Mouse (Mus musculus) hindbrain, embryonic 12.5 days (tissue): ENCODE data around the gene Etl4. TPM values are rescaled to one million over a fixed set of nuclear protein-coding genes. Genes with fewer than 3 reads are reported as not detected.

Experiments used
- ATAC-seq: fragments of 200-750 bp; cut with Nextera tagmentation; 2 replicates; pipeline ENCODE4 v1.8.0; 2017; ENCODE audit warnings: moderate TSS enrichment; ENCODE audit not compliant: low FRiP score
- H3K27ac ChIP-seq: fragments of 300-500 bp; sonication (generic); 2 replicates; pipeline ENCODE4 v1.5.1; 2016; ENCODE audit warnings: mild to moderate bottlenecking
- H3K27me3 ChIP-seq: fragments of 300-500 bp; sonication (generic); 2 replicates; pipeline ENCODE4 v1.6.1; 2016; ENCODE audit warnings: mild to moderate bottlenecking
- H3K36me3 ChIP-seq: fragments of 300-500 bp; sonication (generic); 2 replicates; pipeline ENCODE4 v1.6.1; 2016; ENCODE audit warnings: mild to moderate bottlenecking
- H3K4me1 ChIP-seq: fragments of 300-500 bp; sonication (generic); 2 replicates; pipeline ENCODE4 v1.6.1; 2016
- H3K4me2 ChIP-seq: fragments of 300-500 bp; sonication (generic); replicated peaks from 2 replicates; pipeline ENCODE4 v1.6.1; 2016; ENCODE audit warnings: mild to moderate bottlenecking
- H3K4me3 ChIP-seq: fragments of 300-500 bp; sonication (generic); 2 replicates; pipeline ENCODE4 v1.5.1; 2016; ENCODE audit warnings: mild to moderate bottlenecking
- H3K9ac ChIP-seq: fragments of 300-500 bp; sonication (generic); 2 replicates; pipeline ENCODE4 v1.6.1; 2016; ENCODE audit warnings: mild to moderate bottlenecking, moderate library complexity
- H3K9me3 ChIP-seq: fragments of 300-500 bp; sonication (generic); replicated peaks from 2 replicates; pipeline ENCODE4 v1.6.1; 2016; ENCODE audit warnings: mild to moderate bottlenecking
- WGBS: fragments of 180-500 bp; shearing (Covaris S2); methylation state at CpG from one replicate; pipeline ENCODE4 v1.1.7; 2016; 5-methylcytosine and 5-hydroxymethylcytosine counted together
- polyA plus RNA-seq: library from polyadenylated mRNA; unstranded; fragments of >200 nt; fragmentation: Nextera tagmentation; extraction: Ambion mirVana; gene quantifications from 2 replicates; pipeline ENCODE4 v1.2.1, GENCODE M21; 2016

Gene Etl4
- polyA plus RNA-seq, 1 experiment from 2014 or later: 18.7 TPM

DNA sequence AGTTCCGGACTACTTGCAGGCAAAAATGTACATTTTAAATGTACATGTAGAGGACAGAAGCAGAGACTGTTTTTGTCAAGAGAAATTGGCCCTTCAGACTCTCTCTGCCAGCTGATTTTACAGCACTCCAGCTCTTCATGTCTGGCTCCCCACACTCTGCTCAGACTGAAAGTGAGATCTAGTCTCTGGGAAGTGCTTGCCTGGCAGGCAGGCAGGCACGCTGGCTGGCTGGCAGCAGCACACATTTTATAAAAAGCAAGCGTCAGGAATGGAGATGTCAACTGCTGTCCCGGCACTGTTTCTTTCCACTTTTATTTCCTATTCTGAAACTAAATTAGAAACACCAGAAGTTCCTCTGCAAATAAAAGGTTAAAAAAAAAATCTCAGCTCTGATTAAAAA, 339.8 kb downstream of the Etl4 start:
- Histone ChIP-seq H3K27me3 (no peaks in the 10 kb centered on the region), H3K27ac (no peak overlapping the region), H3K4me2 (no peak overlapping the region), H3K9me3 (no peaks in the 10 kb centered on the region), H3K36me3 (no peaks in the 10 kb centered on the region), H3K4me1 (peaks cover 3% of the 10 kb centered on the region; the same call in 1 of the 2 replicates), H3K9ac (no peak overlapping the region), H3K4me3 (no peak overlapping the region)
- ATAC-seq: no peak
- WGBS: 62% methylated on average over 4 of the region's 4 CpGs

DNA sequence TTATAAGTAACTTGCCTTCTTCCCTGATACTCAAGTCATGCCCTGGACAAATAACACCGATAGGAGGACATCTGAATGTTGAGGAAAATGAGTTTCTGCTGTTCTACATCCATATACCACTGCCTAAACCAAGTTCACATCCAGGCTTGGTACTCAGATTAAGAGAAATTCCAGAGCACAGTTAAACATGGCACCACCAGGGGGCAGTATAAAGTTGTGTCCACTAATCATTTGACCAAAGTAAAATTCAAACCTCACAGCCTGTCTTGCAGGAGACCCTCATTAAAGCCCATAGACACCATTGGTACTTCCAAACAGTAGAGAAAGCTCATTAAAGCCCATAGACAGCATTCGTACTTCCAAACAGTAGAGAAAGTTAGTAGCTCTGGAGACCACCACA, 366.5 kb downstream of the Etl4 start:
- H3K4me2 ChIP-seq: no peak overlapping the region
- no peaks in the 10 kb centered on the region for H3K36me3 ChIP-seq
- H3K4me1 ChIP-seq: no peaks in the 10 kb centered on the region
- 65% methylated on average over 2 of the region's 2 CpGs for WGBS
- H3K9me3 ChIP-seq: no peaks in the 10 kb centered on the region
- H3K27me3 ChIP-seq: no peaks in the 10 kb centered on the region
- no peak overlapping the region for H3K27ac ChIP-seq
- H3K9ac ChIP-seq: no peak overlapping the region
- ATAC-seq: no peak
- no peak overlapping the region for H3K4me3 ChIP-seq

DNA sequence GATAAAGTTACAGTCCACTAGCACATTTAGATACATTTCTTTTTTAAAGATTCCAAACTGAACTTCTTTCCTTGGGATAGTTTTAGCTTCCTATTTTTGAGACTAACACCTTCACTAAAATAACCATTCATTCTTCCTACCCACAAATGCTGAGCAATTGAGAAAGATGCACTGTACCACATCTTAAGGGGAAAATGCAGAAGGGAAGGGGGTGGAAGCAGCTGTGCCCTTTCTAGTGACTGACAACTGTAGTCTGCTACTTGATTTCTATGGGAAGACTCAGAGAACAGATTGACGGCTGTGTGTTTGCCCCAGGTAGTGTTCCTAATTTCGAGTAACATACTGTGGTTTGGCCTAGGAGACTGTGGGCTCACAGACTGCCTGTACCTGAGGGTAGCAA, 372.3 kb downstream of the Etl4 start:
- Histone ChIP-seq H3K36me3 (no peaks in the 10 kb centered on the region), H3K4me1 (no peaks in the 10 kb centered on the region), H3K9ac (no peak overlapping the region), H3K27ac (no peak overlapping the region), H3K27me3 (no peaks in the 10 kb centered on the region), H3K4me2 (no peak overlapping the region), H3K9me3 (no peaks in the 10 kb centered on the region), H3K4me3 (no peak overlapping the region)
- 86% methylated on average over 2 of the region's 2 CpGs for WGBS
- no peak for ATAC-seq

DNA sequence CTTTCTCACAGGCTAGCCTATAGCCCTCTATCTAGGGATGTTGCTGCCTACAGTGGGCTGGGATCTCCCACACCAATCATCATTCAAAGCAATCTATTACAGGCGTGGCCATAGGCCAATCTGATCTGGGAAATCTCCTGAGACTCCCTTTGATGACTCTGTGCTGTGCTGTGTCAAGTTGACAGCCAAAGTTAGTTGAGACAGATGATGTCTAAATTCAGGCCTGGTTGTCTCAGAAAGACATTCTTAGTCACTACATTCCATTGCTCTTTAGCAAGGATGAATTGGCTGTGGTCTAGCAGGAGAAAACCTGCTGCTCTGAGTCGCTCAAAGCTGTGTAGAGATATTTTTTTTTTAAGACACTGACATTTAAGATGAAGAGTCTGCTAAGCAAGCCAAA, 374.8 kb downstream of the Etl4 start:
- H3K9me3 ChIP-seq: no peaks in the 10 kb centered on the region
- H3K4me2 ChIP-seq: no peak overlapping the region
- 77% methylated on average over 2 of the region's 2 CpGs for WGBS
- no peaks in the 10 kb centered on the region for H3K36me3 ChIP-seq
- H3K4me3 ChIP-seq: no peak overlapping the region
- no peaks in the 10 kb centered on the region for H3K27me3 ChIP-seq
- ATAC-seq: no peak
- H3K27ac ChIP-seq: no peak overlapping the region
- no peak overlapping the region for H3K9ac ChIP-seq
- no peaks in the 10 kb centered on the region for H3K4me1 ChIP-seq

DNA sequence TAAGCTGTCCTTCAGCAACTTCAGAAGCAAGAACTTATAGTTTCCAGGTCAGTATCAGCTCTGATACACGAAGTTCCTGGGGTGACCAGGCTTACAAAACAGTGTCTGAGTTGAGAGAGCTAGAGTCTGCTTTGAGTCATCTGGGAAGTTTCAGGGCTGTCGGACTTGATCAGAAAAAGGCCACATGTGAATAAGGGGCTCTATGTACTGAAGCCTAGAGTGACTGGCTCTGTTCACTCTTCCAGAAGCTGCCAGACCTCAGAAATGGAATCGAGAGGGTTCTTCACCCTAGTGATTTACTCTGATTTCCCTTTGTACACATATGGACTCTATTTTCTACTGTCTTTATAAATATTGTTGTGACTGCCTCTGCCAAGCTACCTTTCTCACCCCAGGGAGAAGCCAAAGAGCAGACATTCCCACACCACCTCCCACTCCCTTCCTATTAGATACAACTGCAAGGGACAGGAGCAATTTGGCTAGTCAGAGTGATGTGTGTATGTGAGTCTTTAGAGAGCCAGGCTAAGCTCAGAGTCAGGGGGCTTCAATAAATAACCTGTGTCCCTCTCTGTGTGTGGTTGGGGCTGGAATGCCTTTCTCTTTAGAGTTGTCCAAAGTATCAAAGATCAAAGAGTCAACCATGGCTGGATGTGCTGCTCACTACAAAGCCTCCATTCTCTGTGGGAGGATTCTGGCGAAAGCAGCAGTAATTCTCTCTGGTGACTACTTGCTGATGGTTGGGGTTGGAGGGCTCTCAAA, 381.6 kb downstream of the Etl4 start:
- Histone ChIP-seq H3K27ac (no peak overlapping the region; the same call in 1 of the 2 replicates), H3K27me3 (no peaks in the 10 kb centered on the region), H3K4me3 (no peak overlapping the region), H3K4me1 (no peaks in the 10 kb centered on the region), H3K9ac (no peak overlapping the region), H3K9me3 (no peaks in the 10 kb centered on the region), H3K4me2 (no peak overlapping the region), H3K36me3 (no peaks in the 10 kb centered on the region)
- no peak for ATAC-seq
- 46% methylated on average over 4 of the region's 4 CpGs for WGBS

DNA sequence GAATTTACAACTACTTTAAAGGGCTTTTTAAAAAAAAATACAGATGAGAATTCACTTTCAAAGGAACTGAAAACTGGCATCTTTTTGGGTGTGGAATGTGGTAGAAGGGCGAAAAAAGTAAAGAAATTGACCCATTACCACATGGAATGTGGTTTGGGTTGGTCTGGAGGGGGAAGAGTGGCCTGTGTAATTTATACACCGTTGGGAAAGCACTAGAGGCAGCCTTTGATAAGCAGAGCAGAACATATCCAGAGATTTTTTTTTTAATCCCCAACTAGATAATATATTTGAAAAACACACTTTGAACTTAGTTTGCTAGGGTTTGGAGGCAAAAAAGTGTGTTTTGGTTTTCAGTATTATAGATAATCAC, 382.1 kb downstream of the Etl4 start:
- no peak overlapping the region for H3K9ac ChIP-seq

DNA sequence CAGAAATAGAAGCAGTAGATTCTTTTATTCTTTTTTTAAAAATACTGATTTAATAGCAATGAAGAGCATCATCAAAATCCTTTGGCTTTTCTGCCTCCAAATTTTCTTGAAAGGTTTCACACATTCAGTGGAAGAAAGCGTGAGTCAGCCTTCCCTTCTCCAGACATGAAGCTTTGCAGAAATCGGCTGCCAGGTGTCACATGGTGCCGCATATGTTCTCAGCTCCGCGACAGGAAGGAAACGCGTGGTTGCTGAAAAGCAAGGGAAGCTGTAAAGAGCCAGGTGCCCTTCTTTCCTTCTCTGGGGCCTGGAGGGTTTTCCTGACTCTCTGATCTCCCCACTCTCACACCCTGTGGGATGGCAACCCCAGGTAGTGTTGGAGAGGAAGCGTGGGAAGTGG, 383.8 kb downstream of the Etl4 start:
- H3K4me1 ChIP-seq: no peaks in the 10 kb centered on the region
- H3K9me3 ChIP-seq: no peaks in the 10 kb centered on the region
- no peak for ATAC-seq
- H3K4me3 ChIP-seq: no peak overlapping the region
- H3K9ac ChIP-seq: no peak overlapping the region
- no peaks in the 10 kb centered on the region for H3K27me3 ChIP-seq
- H3K4me2 ChIP-seq: no peak overlapping the region
- WGBS: 79% methylated on average over 8 of the region's 8 CpGs
- H3K27ac ChIP-seq: no peak overlapping the region
- no peaks in the 10 kb centered on the region for H3K36me3 ChIP-seq

More for the DNA sequence above, 382.1 kb downstream of the Etl4 start:
- Histone ChIP-seq H3K4me2 (no peak overlapping the region), H3K9me3 (no peaks in the 10 kb centered on the region), H3K4me3 (no peak overlapping the region), H3K4me1 (no peaks in the 10 kb centered on the region), H3K27ac (no peak overlapping the region), H3K36me3 (no peaks in the 10 kb centered on the region), H3K27me3 (no peaks in the 10 kb centered on the region)
- WGBS: 42% methylated on average over 2 of the region's 2 CpGs
- ATAC-seq: no peak

DNA sequence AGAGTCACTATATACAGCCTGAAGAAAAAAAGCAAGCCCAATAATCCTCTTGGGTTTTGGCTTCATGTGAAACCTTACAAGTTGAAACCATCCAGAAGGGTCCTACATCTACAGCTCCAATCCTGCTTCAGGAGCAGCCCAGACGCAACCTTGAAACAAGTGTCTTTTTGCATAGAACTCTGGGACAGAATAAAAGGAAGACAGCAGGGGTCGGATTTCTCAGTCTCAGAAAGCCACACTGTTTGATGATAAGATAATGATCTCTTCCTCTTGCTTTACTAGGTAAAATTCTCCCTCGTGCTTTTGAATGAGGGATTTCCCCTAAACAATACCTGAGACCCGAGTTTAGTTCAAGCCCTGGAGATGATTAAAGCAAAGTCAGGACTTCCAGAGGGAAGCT, 385.0 kb downstream of the Etl4 start:
- H3K9me3 ChIP-seq: no peaks in the 10 kb centered on the region
- no peak for ATAC-seq
- no peak overlapping the region for H3K27ac ChIP-seq
- WGBS: 23% methylated on average over 4 of the region's 4 CpGs
- H3K4me2 ChIP-seq: no peak overlapping the region
- no peak overlapping the region for H3K4me3 ChIP-seq
- H3K9ac ChIP-seq: no peak overlapping the region
- H3K4me1 ChIP-seq: no peaks in the 10 kb centered on the region
- no peaks in the 10 kb centered on the region for H3K27me3 ChIP-seq
- H3K36me3 ChIP-seq: no peaks in the 10 kb centered on the region

DNA sequence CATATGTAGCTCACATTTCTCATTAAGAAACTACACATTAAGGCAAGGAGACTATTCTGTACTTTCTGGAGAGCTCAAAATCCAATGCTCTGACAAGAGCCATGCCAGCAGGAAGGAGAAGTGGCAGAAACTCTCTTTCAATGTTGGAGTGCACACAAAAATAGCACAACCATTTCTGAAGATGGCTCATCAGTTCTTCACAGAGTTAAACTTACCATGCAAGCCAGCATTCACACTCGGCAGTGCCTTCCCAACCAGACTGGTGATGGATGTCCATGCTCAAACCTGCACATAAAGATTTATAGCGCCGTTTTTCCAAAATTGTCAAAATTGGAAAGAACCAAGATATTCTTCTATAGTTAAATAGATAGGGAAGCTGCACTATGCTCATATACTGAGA, 392.9 kb downstream of the Etl4 start:
- 92% methylated on average over 3 of the region's 3 CpGs for WGBS
- no peak overlapping the region for H3K9ac ChIP-seq

DNA sequence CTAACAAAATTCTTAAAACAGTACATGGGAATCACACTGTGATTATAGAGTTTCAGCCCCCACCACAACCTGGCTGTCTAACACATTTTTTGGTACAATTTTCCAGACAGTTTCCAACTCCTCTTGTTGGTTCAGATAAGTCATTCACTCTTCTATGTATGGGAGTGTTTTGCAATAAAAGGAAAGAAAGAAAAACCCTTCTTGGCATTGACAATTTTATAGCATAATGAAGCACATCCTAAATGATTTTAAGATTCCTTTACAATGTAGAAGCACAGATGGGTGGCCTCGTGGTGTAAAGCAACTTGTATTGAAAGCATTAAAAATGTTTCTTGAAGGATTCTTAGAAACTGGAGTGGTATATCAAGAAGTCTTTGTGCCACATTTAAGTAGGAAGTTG, 415.4 kb downstream of the Etl4 start:
- Histone ChIP-seq H3K4me1 (no peaks in the 10 kb centered on the region), H3K36me3 (no peaks in the 10 kb centered on the region), H3K27me3 (no peaks in the 10 kb centered on the region), H3K9ac (no peak overlapping the region), H3K4me2 (no peak overlapping the region), H3K4me3 (no peak overlapping the region), H3K27ac (no peak overlapping the region), H3K9me3 (no peaks in the 10 kb centered on the region)
- no peak for ATAC-seq
- WGBS: 67% methylated on average over 1 of the region's 1 CpGs

More for the DNA sequence above, 392.9 kb downstream of the Etl4 start:
- Histone ChIP-seq H3K9me3 (no peaks in the 10 kb centered on the region), H3K36me3 (no peaks in the 10 kb centered on the region), H3K4me1 (no peaks in the 10 kb centered on the region), H3K4me2 (no peak overlapping the region), H3K27ac (no peak overlapping the region), H3K27me3 (no peaks in the 10 kb centered on the region), H3K4me3 (no peak overlapping the region)
- no peak for ATAC-seq

DNA sequence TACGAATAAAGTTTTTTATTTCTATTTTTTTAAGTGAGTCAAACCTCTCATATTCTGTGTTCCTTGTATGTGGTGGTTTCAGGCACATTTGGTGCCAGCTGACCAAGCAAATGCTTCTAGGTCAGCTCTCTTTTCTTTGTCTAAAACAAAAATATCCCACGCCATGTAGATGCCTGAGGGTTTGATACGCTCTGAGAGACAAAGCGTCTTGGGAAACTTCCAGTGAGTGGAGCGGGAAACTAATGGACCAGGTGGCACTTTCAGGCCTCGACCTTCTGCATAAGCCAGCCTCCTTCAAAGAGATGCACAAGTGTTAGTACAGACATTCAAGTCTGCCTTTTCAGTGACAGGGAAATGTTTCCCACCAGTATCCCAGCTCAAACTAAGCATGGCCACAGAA, 426.6 kb downstream of the Etl4 start:
- H3K9me3 ChIP-seq: no peaks in the 10 kb centered on the region
- H3K9ac ChIP-seq: no peak overlapping the region
- no peak overlapping the region for H3K27ac ChIP-seq
- H3K4me2 ChIP-seq: no peak overlapping the region
- H3K36me3 ChIP-seq: no peaks in the 10 kb centered on the region
- 0 out of 2 replicates have a peak, but pooled peaks cover 3% of the 10 kb centered on the region for H3K4me1 ChIP-seq
- no peaks in the 10 kb centered on the region for H3K27me3 ChIP-seq
- no peak for ATAC-seq
- no peak overlapping the region for H3K4me3 ChIP-seq
- 87% methylated on average over 6 of the region's 6 CpGs for WGBS

DNA sequence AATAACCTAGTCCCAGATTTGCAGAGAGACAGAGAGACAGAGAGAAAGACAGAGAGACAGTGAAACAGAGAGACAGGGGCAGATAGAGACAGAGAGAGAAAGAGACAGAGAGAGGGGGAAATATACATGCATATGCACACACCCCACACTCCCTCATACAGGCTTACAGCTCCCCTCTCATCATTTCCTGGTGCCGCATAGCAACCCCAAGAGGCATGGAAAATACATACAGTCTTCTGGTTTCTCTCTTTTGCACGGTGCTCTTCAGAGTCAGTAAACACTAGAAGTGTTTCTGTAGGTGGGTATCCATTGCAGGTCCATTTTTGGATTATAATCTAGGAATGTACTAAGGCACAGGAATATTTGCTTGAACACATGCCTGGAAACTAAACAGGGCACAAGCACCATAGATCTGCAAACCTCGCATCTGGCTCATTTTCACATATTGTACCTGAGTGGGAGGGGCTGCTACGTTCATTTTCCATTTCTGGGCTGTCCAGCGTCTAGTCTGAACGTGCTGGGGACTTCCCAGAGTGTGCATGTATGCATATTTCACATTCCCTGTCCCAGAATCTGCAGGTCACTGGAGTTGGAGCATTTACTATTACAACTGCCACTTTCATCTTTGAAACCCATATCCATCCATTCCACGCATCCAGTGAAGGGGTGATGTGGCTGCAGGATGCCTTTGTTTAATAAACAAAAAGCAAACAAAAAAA, 429.6 kb downstream of the Etl4 start:
- Histone ChIP-seq H3K9me3 (no peaks in the 10 kb centered on the region), H3K4me1 (0 out of 2 replicates have a peak, but pooled peaks cover 3% of the 10 kb centered on the region), H3K4me3 (no peak overlapping the region), H3K36me3 (no peaks in the 10 kb centered on the region), H3K9ac (no peak overlapping the region), H3K4me2 (peak overlapping the region; percentile 24), H3K27me3 (no peaks in the 10 kb centered on the region), H3K27ac (no peak overlapping the region)
- WGBS: 52% methylated on average over 7 of the region's 7 CpGs
- no peak for ATAC-seq

DNA sequence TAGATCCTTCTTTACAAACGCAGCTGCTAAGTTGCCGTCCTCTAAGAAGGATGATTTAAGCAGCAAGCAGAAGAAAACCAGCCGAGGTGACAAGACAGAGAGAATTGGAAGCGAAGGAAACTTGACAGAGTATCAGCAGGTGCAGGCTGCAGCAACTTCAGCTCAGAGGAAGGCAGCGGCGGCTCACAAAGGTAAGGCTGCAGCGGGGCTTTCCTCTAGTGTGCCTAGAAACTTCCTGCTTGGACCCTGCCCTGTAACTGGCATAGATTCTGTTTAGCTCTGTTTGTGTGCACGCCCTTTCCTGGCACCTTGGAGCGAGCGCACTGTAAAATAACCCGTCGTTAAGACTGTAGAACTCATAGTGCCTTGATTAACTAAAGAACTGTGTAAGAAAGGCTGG, 430.3 kb downstream of the Etl4 start:
- 29% methylated on average over 12 of the region's 12 CpGs for WGBS
- peak overlapping the region; percentile 24 for H3K4me2 ChIP-seq
- H3K4me1 ChIP-seq: 0 out of 2 replicates have a peak, but pooled peaks cover 3% of the 10 kb centered on the region
- H3K27me3 ChIP-seq: no peaks in the 10 kb centered on the region
- no peak for ATAC-seq
- no peaks in the 10 kb centered on the region for H3K36me3 ChIP-seq
- 0 out of 2 replicates have a peak overlapping the region, but pooled peaks have one; percentile 0 for H3K4me3 ChIP-seq
- H3K9me3 ChIP-seq: no peaks in the 10 kb centered on the region
- no peak overlapping the region for H3K27ac ChIP-seq
- H3K9ac ChIP-seq: no peak overlapping the region
